Mouse (Mus musculus) adrenal gland (tissue): ENCODE measurements around the gene Abce1.
"Not testable (repeated sequence)": the region's sequence is repeated elsewhere in the genome, so short reads cannot be mapped to it uniquely, and the experiment has no call there.

Experiments
- intact Hi-C: fragments of 180-260 bp; cut with DNase I; formaldehyde crosslinking; loops from one replicate; pipeline ENCODE4 v1.15.1; 2025
- long read RNA-seq, 2 experiments: library from polyadenylated mRNA; unstranded; transcript quantifications; one replicate each; pipeline ENCODE4 v2.0.0; 2020; ENCODE audit warnings: borderline replicate concordance in 1 of 2; ENCODE audit not compliant: insufficient replicate concordance in 1 of 2

Abce1 gene
- long read RNA-seq, experiment 1, transcript Abce1-201 (18 exons, 3,793 nt), result major isoform, 19 of 29 reads
- long read RNA-seq, experiment 1, partial matches to known transcripts, result 4 of 29 reads
- long read RNA-seq, experiment 1, other reads (novel, unspliced or antisense), result 6 of 29 reads
- long read RNA-seq, experiment 2, transcript Abce1-201 (18 exons, 3,793 nt), result major isoform, 10 of 28 reads
- long read RNA-seq, experiment 2, partial matches to known transcripts, result 10 of 28 reads
- long read RNA-seq, experiment 2, other reads (novel, unspliced or antisense), result 7 of 28 reads

GRCm38 (mm10) chr8:79711064-79711961 lies at the start of gene Abce1, which contains the start of gene Anapc10:
Gene Abce1 (minus strand): TSS chr8:79711740.
Gene Anapc10 (plus strand): TSS chr8:79711820.
- intact Hi-C loops, result no loop called here

- intact Hi-C loops, result no loop called here
These were observed 38.8 kb upstream of the Abce1 start for GRCm38 (mm10) chr8:79750305-79750704.

- intact Hi-C loops, result no loop called here
These were observed 37.1 kb upstream of the Abce1 start for GRCm38 (mm10) chr8:79748591-79748990.

- intact Hi-C loops, result no loop called here
These were observed 36.6 kb upstream of the Abce1 start for GRCm38 (mm10) chr8:79748171-79748570.

- intact Hi-C loops, result loop anchor here (2.0 to 10.0 kb wide), 2 partner anchors 748 to 950 kb away; no protein-coding TSS in a partner anchor
These were observed 22.8 kb upstream of the Abce1 start for GRCm38 (mm10) chr8:79734304-79734703.

- intact Hi-C loops, result no loop called here
These were observed 16.4 kb upstream of the Abce1 start for GRCm38 (mm10) chr8:79727900-79728299.

GRCm38 (mm10) chr8:79724589-79724988 lies 13.0 kb upstream of the Abce1 start:
- intact Hi-C loops, result no loop called here

- intact Hi-C loops, result no loop called here
These were observed 11.8 kb upstream of the Abce1 start for GRCm38 (mm10) chr8:79723308-79723707.

- intact Hi-C loops, result no loop called here
These were observed 10.0 kb upstream of the Abce1 start for GRCm38 (mm10) chr8:79721537-79721936.

- intact Hi-C loops, result no loop called here
These were observed 1.1 kb upstream of the Abce1 start for GRCm38 (mm10) chr8:79712676-79713075.

GRCm38 (mm10) chr8:79706687-79707086 lies 4.9 kb downstream of the Abce1 start:
- intact Hi-C loops, result loop anchor here (10.0 kb wide), 1 partner anchor 998 kb away; no protein-coding TSS in a partner anchor

- intact Hi-C loops, result loop anchor here (5.0 kb wide), 1 partner anchor 35 kb away; no protein-coding TSS in a partner anchor
These were observed 19.0 kb downstream of the Abce1 start for GRCm38 (mm10) chr8:79692531-79692930.

- intact Hi-C loops, result not testable (repeated sequence)
These were observed 25.6 kb downstream of the Abce1 start for GRCm38 (mm10) chr8:79685927-79686326.

- intact Hi-C loops, result no loop called here
These were observed 30.6 kb downstream of the Abce1 start for GRCm38 (mm10) chr8:79680965-79681364.

GRCm38 (mm10) chr8:79680555-79680954 lies 31.0 kb downstream of the Abce1 start:
- intact Hi-C loops, result no loop called here

GRCm38 (mm10) chr8:79680083-79680482 lies 31.5 kb downstream of the Abce1 start:
- intact Hi-C loops, result not testable (repeated sequence)

- intact Hi-C loops, result no loop called here
These were observed 32.5 kb downstream of the Abce1 start for GRCm38 (mm10) chr8:79679005-79679404.

- intact Hi-C loops, result no loop called here
These were observed 35.1 kb downstream of the Abce1 start for GRCm38 (mm10) chr8:79676461-79676860.

- intact Hi-C loops, result loop anchor here (5.0 kb wide), 1 partner anchor 34 kb away; no protein-coding TSS in a partner anchor
These were observed 52.8 kb downstream of the Abce1 start for GRCm38 (mm10) chr8:79658715-79659114.

GRCm38 (mm10) chr8:79653736-79654135 lies 57.8 kb downstream of the Abce1 start:
- intact Hi-C loops, result no loop called here

GRCm38 (mm10) chr8:79650158-79650814 lies 61.3 kb downstream of the Abce1 start:
- intact Hi-C loops, result no loop called here
